Mouse (Mus musculus): ENCODE measurements around the gene Patz1. TPM values are rescaled to one million over a fixed set of nuclear protein-coding genes. Genes with fewer than 3 reads are reported as not detected.
A peak's percentile ranks its signal among the peaks of the same experiment; 100 is the strongest.

Gene Patz1
- polyA plus RNA-seq, 1 experiment from 2014 or later, result 22.7 TPM

DNA sequence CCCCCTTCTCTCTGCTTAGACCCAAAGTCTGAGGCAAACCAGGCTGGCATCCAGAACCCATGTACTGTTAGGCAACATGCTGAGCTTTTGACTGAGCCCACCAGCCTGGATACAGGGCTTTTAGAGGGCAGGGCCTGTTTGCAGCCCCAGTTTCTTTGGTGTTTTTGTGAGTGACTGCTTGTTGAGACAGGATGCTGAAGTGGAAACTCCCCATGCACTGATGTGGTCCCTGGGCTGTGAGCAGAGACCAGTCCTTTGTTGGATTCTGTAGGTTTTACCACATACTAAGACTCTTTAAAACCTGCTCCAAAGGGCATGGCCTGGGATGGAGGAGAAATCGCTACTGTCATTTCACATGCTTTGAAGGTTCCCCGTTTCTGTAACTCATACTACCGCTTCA lies 56.2 kb downstream of the Patz1 start:
- Histone ChIP-seq H3K9me3 (no peaks in the 10 kb centered on the region), H3K27ac (replicated peaks) (no peak overlapping the region), H3K27me3 (replicated peaks) (no peaks in the 10 kb centered on the region), H3K9ac (no peak overlapping the region), H3K36me3 (peaks cover 59% of the 10 kb centered on the region), H3K4me3 (no peak overlapping the region), H3K4me2 (no peak overlapping the region), H3K4me1 (peaks cover 24% of the 10 kb centered on the region)
- WGBS, result 89% methylated on average over 3 of the region's 3 CpGs
- ATAC-seq (ENCODE audit: extremely low read depth, insufficient number of reproducible peaks, low FRiP score, low TSS enrichment), result no peak

- Histone ChIP-seq H3K4me3 (no peak overlapping the region), H3K27me3 (replicated peaks) (no peaks in the 10 kb centered on the region), H3K9me3 (no peaks in the 10 kb centered on the region), H3K36me3 (peaks cover 71% of the 10 kb centered on the region), H3K27ac (replicated peaks) (no peak overlapping the region), H3K4me1 (peaks cover 24% of the 10 kb centered on the region), H3K9ac (no peak overlapping the region), H3K4me2 (no peak overlapping the region)
- 91% methylated on average over 7 of the region's 7 CpGs for WGBS
- no peak for ATAC-seq (ENCODE audit: extremely low read depth, insufficient number of reproducible peaks, low FRiP score, low TSS enrichment)
These were observed 57.7 kb downstream of the Patz1 start for GRCm38 (mm10) chr11:3346351-3346750.

DNA sequence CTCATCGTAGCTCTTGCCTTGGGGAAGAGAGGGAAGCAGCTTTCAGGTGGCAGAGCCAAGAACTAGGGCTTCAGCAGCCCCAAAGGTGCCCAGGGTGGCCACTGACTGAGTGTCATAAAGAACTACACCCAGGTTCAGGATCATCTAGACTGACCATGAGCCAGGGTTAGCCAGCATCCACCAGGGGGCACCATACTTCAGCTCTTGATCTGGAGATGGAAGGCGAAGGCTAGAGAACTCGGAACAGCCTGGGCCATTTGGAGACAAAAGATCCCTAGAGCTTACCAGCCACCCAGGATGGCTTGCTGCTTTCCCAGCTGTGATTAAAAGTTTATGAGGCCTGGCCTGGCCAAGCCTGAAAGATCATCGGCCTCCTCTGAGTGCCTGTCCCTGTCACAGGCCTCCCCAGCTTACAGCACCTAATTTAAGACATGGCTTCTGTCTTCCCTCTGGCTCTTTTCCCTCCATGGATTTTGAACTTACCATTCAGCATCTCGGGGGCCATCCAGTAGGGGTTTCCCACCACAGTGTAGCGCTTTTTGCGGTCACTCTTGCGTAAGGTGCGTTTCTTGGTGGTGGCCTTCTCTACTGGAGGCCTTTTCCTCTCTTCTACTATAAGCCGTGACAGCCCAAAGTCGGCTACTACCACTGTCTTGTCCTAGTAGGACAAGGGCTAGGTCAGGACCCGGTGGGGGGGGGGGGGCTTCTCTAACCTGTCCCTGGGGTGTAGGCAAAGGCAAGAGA lies 58.6 kb downstream of the Patz1 start:
- H3K9me3 ChIP-seq, result no peaks in the 10 kb centered on the region
- H3K36me3 ChIP-seq, result peaks cover 70% of the 10 kb centered on the region
- H3K4me1 ChIP-seq, result peaks cover 24% of the 10 kb centered on the region
- WGBS, result 58% methylated on average over 12 of the region's 12 CpGs
- no peaks in the 10 kb centered on the region for H3K27me3 ChIP-seq (replicated peaks)
- ATAC-seq (ENCODE audit: extremely low read depth, insufficient number of reproducible peaks, low FRiP score, low TSS enrichment), result no peak
- H3K27ac ChIP-seq (replicated peaks), result peak overlapping the region; percentile 76
- H3K4me3 ChIP-seq, result no peak overlapping the region
- no peak overlapping the region for H3K4me2 ChIP-seq
- H3K9ac ChIP-seq, result 0 out of 2 replicates have a peak overlapping the region, but pooled peaks have one; percentile 24

DNA sequence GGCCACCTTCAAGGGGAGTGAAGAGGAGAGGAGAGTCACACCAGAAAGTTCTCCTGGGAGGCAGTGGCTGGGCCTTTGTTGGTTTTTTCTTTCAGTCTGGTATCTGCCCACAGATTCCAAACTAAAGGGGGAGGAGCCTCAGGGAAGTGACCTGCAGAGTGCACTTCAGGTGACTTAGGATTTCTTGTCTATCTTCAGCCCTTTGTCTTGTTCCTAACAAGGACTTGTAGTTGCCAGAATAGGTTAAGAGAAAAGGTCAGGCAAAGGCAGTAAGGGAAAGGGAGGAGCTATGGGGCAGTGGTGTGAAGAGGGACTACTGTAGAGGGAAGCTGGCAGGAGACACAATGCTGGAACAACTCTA lies 59.1 kb downstream of the Patz1 start:
- ATAC-seq (ENCODE audit: extremely low read depth, insufficient number of reproducible peaks, low FRiP score, low TSS enrichment), result no peak
- Histone ChIP-seq H3K4me1 (peaks cover 24% of the 10 kb centered on the region), H3K27ac (replicated peaks) (peak overlapping the region; percentile 76), H3K27me3 (replicated peaks) (no peaks in the 10 kb centered on the region), H3K4me3 (no peak overlapping the region), H3K4me2 (no peak overlapping the region), H3K36me3 (peaks cover 70% of the 10 kb centered on the region), H3K9me3 (no peaks in the 10 kb centered on the region), H3K9ac (0 out of 2 replicates have a peak overlapping the region, but pooled peaks have one; percentile 24)

GRCm38 (mm10) chr11:3348576-3349342 lies 60.1 kb downstream of the Patz1 start:
- Histone ChIP-seq H3K4me3 (no peak overlapping the region), H3K4me1 (peaks cover 24% of the 10 kb centered on the region), H3K9me3 (no peaks in the 10 kb centered on the region), H3K9ac (peak overlapping the region; percentile 54), H3K27ac (replicated peaks) (peak overlapping the region; percentile 76), H3K36me3 (peaks cover 70% of the 10 kb centered on the region), H3K27me3 (replicated peaks) (no peaks in the 10 kb centered on the region), H3K4me2 (no peak overlapping the region)
- WGBS, result 19% methylated on average over 6 of the region's 6 CpGs
- ATAC-seq (ENCODE audit: extremely low read depth, insufficient number of reproducible peaks, low FRiP score, low TSS enrichment), result peak; percentile 21; the same call in 1 of the 2 replicates

- 80% methylated on average over 4 of the region's 4 CpGs for WGBS
- no peak overlapping the region for H3K4me2 ChIP-seq
- H3K36me3 ChIP-seq, result peaks cover 70% of the 10 kb centered on the region
- peak overlapping the region; percentile 54 for H3K9ac ChIP-seq
- H3K27me3 ChIP-seq (replicated peaks), result no peaks in the 10 kb centered on the region
- no peaks in the 10 kb centered on the region for H3K9me3 ChIP-seq
- H3K4me3 ChIP-seq, result no peak overlapping the region
- H3K4me1 ChIP-seq, result peaks cover 24% of the 10 kb centered on the region
- H3K27ac ChIP-seq (replicated peaks), result peak overlapping the region; percentile 76
- ATAC-seq (ENCODE audit: extremely low read depth, insufficient number of reproducible peaks, low FRiP score, low TSS enrichment), result no peak
These were observed 60.6 kb downstream of the Patz1 start for GRCm38 (mm10) chr11:3349343-3349695.

DNA sequence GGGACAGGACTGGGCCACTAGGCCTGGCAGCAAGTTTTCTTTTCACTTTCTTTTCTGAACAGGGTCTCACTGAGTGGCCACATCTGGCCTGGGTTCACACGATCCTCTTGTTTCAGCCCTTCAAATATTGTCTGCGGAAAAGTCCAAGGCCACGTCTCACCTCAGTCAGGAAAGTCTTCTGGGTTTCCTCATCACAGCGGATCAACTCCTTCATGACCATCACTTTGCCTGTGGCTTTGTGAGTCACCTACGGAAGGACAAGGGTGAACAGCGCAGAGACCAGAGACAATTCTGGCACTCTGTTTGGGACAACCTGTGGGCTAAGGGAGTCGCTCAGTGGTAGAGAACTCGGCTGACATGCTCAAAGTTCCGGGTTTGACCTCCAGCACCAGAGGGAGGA lies 63.5 kb downstream of the Patz1 start:
- no peaks in the 10 kb centered on the region for H3K9me3 ChIP-seq
- ATAC-seq (ENCODE audit: extremely low read depth, insufficient number of reproducible peaks, low FRiP score, low TSS enrichment), result no peak
- H3K9ac ChIP-seq, result no peak overlapping the region
- no peak overlapping the region for H3K4me2 ChIP-seq
- H3K36me3 ChIP-seq, result peaks cover 69% of the 10 kb centered on the region
- peaks cover 24% of the 10 kb centered on the region for H3K4me1 ChIP-seq
- H3K27me3 ChIP-seq (replicated peaks), result no peaks in the 10 kb centered on the region
- no peak overlapping the region for H3K27ac ChIP-seq (replicated peaks)
- 90% methylated on average over 9 of the region's 9 CpGs for whole genome bisulfite sequencing
- H3K4me3 ChIP-seq, result no peak overlapping the region

DNA sequence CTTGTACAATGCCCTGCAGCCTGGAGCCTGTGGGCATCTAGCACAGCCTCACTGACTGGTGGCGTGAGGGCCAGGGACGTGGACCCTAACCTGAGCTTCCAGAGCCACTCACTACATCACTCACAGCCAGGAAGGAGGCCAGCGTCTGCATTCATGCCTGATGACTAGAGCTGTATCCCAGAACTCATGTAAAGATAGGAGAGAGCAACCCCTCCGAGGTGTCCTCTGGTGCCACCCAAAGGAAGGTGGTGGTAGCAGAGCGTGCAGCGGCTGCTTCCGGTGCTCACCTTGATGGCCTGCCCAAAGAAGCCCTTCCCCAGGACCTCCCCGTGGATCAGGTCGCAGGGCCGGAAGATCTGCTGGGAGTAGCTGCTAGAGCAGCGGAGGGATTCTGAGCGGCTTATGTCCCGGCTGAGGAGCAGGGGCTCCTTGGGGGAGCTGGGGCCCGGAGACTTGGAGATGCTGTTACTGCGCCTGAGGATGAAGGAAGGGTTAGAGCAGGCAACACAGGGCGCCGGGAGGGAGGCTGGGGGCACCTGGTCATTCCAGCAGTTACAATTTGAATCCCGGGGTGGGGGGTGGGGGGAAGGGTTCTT lies 64.4 kb downstream of the Patz1 start:
- Histone ChIP-seq H3K27me3 (replicated peaks) (no peaks in the 10 kb centered on the region), H3K4me3 (no peak overlapping the region), H3K4me2 (no peak overlapping the region), H3K36me3 (peaks cover 79% of the 10 kb centered on the region), H3K9me3 (no peaks in the 10 kb centered on the region), H3K27ac (replicated peaks) (no peak overlapping the region), H3K9ac (no peak overlapping the region), H3K4me1 (peaks cover 15% of the 10 kb centered on the region)
- no peak for ATAC-seq (ENCODE audit: extremely low read depth, insufficient number of reproducible peaks, low FRiP score, low TSS enrichment)
- 48% methylated on average over 18 of the region's 18 CpGs for WGBS

Other genes with a start within 250 kb of the Patz1 start
- 7.3 and 10.1 TPM in 2 replicates for gene Sfi1, start 95.4 kb upstream of the Patz1 start, polyA plus RNA-seq (2015; fragmentation: Nextera tagmentation; extraction: Ambion mirVana)
- 28.0 and 32.3 TPM in 2 replicates for gene Eif4enif1, start 86.5 kb upstream of the Patz1 start, polyA plus RNA-seq (2015; fragmentation: Nextera tagmentation; extraction: Ambion mirVana)
- 159 and 171 TPM in 2 replicates for gene Drg1, start 22.5 kb upstream of the Patz1 start, polyA plus RNA-seq (2015; fragmentation: Nextera tagmentation; extraction: Ambion mirVana)
- gene Pik3ip1, start 41.5 kb downstream of the Patz1 start, polyA plus RNA-seq (2015; fragmentation: Nextera tagmentation; extraction: Ambion mirVana), result 19.0 and 25.9 TPM in 2 replicates
- 50.4 and 58.3 TPM in 2 replicates for gene Limk2, start 120.3 kb downstream of the Patz1 start, polyA plus RNA-seq (2015; fragmentation: Nextera tagmentation; extraction: Ambion mirVana)
- gene Rnf185, start 163.5 kb downstream of the Patz1 start, polyA plus RNA-seq (2015; fragmentation: Nextera tagmentation; extraction: Ambion mirVana), result 24.7 and 25.6 TPM in 2 replicates
- gene Pla2g3, start 199.4 kb downstream of the Patz1 start, polyA plus RNA-seq (2015; fragmentation: Nextera tagmentation; extraction: Ambion mirVana), result 0.11 and 0.16 TPM in 2 replicates
- gene Inpp5j, start 215.9 kb downstream of the Patz1 start, polyA plus RNA-seq (2015; fragmentation: Nextera tagmentation; extraction: Ambion mirVana), result 9.0 and 10.0 TPM in 2 replicates
- 128 and 130 TPM in 2 replicates for gene Selenom, start 225.8 kb downstream of the Patz1 start, polyA plus RNA-seq (2015; fragmentation: Nextera tagmentation; extraction: Ambion mirVana)